ENCODE assay signal across 35 mouse cellular contexts in the genomic region with DNA sequence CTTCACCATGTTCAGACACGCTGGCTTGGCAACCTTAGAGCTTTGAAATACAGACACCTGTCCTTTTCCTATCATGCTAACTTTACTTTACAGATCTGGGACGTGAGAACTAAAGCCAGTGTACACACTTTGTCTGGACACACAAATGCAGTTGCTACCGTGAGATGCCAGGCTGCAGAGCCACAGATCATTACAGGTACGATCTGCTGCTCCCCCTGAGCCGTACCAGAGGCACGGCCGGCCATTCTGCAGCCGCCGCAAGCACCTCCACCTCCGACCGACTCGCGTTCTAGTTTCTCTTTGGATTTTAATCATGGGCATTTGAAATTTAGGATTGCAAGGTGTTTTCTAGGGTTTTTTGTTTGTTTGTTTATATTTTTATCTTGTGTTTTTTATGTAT. TPM values are rescaled to one million over a fixed set of nuclear protein-coding genes. Genes with fewer than 3 reads are reported as not detected.
"Had no signal": no experiment of that assay in that cellular context is flagged by ENCODE, and none has a peak within 500 bp of the region (broad histone marks: within the 10 kb centered on the region; RNA-seq: fewer than 3 reads in every experiment).

No protein-coding gene starts in this region.

- H3K4me3 ChIP-seq: embryonic facial prominence, embryonic 10.5 days; embryonic facial prominence, embryonic 12.5 days; embryonic facial prominence, embryonic 13.5 days; embryonic facial prominence, embryonic 15.5 days; erythroblast, embryonic 14.5 days; forebrain, embryonic 10.5 days; forebrain, embryonic 12.5 days; forebrain, embryonic 13.5 days; forebrain, embryonic 15.5 days; gastrocnemius, adult 2 months had no signal

- H3K27me3 ChIP-seq: embryonic facial prominence, embryonic 12.5 days; embryonic facial prominence, embryonic 13.5 days; embryonic facial prominence, embryonic 15.5 days; forebrain, embryonic 12.5 days; forebrain, embryonic 13.5 days; forebrain, embryonic 15.5 days had no signal

- ATAC-seq: forebrain, embryonic 13.5 days; forebrain, embryonic 14.5 days; forebrain, embryonic 15.5 days; forebrain, embryonic 16.5 days; forebrain, postnatal 0 days had no signal

- H3K9me3 ChIP-seq: embryonic facial prominence, embryonic 10.5 days; embryonic facial prominence, embryonic 12.5 days; embryonic facial prominence, embryonic 13.5 days; embryonic facial prominence, embryonic 15.5 days; forebrain, embryonic 10.5 days; forebrain, embryonic 12.5 days; forebrain, embryonic 13.5 days; forebrain, embryonic 15.5 days had no signal

- H3K9ac ChIP-seq: embryonic facial prominence, embryonic 12.5 days; embryonic facial prominence, embryonic 13.5 days; embryonic facial prominence, embryonic 15.5 days; forebrain, embryonic 12.5 days; forebrain, embryonic 13.5 days; forebrain, embryonic 15.5 days; forebrain, postnatal 0 days had no signal

- H3K4me1 ChIP-seq: embryonic facial prominence, embryonic 10.5 days; embryonic facial prominence, embryonic 12.5 days; embryonic facial prominence, embryonic 13.5 days; embryonic facial prominence, embryonic 15.5 days; forebrain, embryonic 10.5 days; forebrain, embryonic 12.5 days; forebrain, embryonic 13.5 days; forebrain, embryonic 15.5 days had no signal

- H3K4me2 ChIP-seq: embryonic facial prominence, embryonic 12.5 days; embryonic facial prominence, embryonic 13.5 days; embryonic facial prominence, embryonic 15.5 days; forebrain, embryonic 12.5 days; forebrain, embryonic 13.5 days; forebrain, embryonic 15.5 days had no signal

- H3K27ac ChIP-seq: embryonic facial prominence, embryonic 10.5 days; embryonic facial prominence, embryonic 12.5 days; embryonic facial prominence, embryonic 13.5 days; embryonic facial prominence, embryonic 15.5 days; forebrain, embryonic 10.5 days; forebrain, embryonic 12.5 days; forebrain, embryonic 13.5 days; forebrain, embryonic 15.5 days; gastrocnemius, adult 2 months had no signal

- DNase-seq: cerebellum, adult 2 months; cerebellum, adult 8-10 months; cerebellum, adult 9-10 months; cerebellum, adult 9-11 months; cerebellum, postnatal 10 days; cerebellum, postnatal 14 days; cerebellum, postnatal 25 days; cerebellum, postnatal 36 days; embryo, embryonic 11 days; forebrain, postnatal 0 days; gastrocnemius, adult 2 months; gastrocnemius, postnatal 10 days; gastrocnemius, postnatal 14 days; gastrocnemius, postnatal 25 days; gastrocnemius, postnatal 36 days; heart, adult 11 months; heart, adult 18-20 months had no signal

RNA-seq across cellular contexts. Expression of a gene that starts 19.2 kb away (rescaled TPM):
- total RNA-seq: common myeloid progenitor, adult 5-6 weeks; forebrain, postnatal 0 days; gastrocnemius, adult 2 months; gastrocnemius, postnatal 14 days; gastrocnemius, postnatal 25 days; granulocyte monocyte progenitor cell, adult 5-6 weeks; heart, adult 18-20 months had no signal
- polyA plus RNA-seq: cortical plate, adult 2 months; embryonic facial prominence, embryonic 10.5 days; embryonic facial prominence, embryonic 13.5 days; forebrain, embryonic 10.5 days; forebrain, embryonic 11.5 days; forebrain, embryonic 12.5 days; forebrain, embryonic 13.5 days; forebrain, embryonic 14.5 days; forebrain, embryonic 15.5 days; forebrain, postnatal 0 days; frontal cortex, adult 2 months had no signal

RNA-seq across cellular contexts. Expression of a gene that starts 43.0 kb away (rescaled TPM):
- total RNA-seq: common myeloid progenitor, adult 5-6 weeks; forebrain, postnatal 0 days; gastrocnemius, adult 2 months; gastrocnemius, postnatal 14 days; gastrocnemius, postnatal 25 days; granulocyte monocyte progenitor cell, adult 5-6 weeks; heart, adult 18-20 months had no signal
- polyA plus RNA-seq: cortical plate, adult 2 months; embryonic facial prominence, embryonic 10.5 days; embryonic facial prominence, embryonic 11.5 days; embryonic facial prominence, embryonic 13.5 days; embryonic facial prominence, embryonic 14.5 days; forebrain, embryonic 10.5 days; forebrain, embryonic 11.5 days; forebrain, embryonic 12.5 days; forebrain, embryonic 13.5 days; forebrain, embryonic 14.5 days; forebrain, embryonic 15.5 days had no signal

RNA-seq across cellular contexts. Expression of a gene that starts 58.9 kb away (rescaled TPM):
- total RNA-seq: common myeloid progenitor, adult 5-6 weeks; granulocyte monocyte progenitor cell, adult 5-6 weeks had no signal
- polyA plus RNA-seq: forebrain, embryonic 10.5 days; forebrain, embryonic 11.5 days had no signal
